Mouse (Mus musculus) kidney, embryonic 14.5 days (tissue): ENCODE data around the gene Eif3m. TPM values are rescaled to one million over a fixed set of nuclear protein-coding genes. Genes with fewer than 3 reads are reported as not detected.

ENCODE experiments used
- ATAC-seq: fragments of 200-750 bp; cut with Nextera tagmentation; 2 replicates; pipeline ENCODE4 v1.8.0; 2017; ENCODE audit warnings: moderate number of reproducible peaks, mild to moderate bottlenecking, moderate TSS enrichment, moderate library complexity; ENCODE audit not compliant: low FRiP score, low TSS enrichment
- H3K27ac ChIP-seq: fragments of 300-500 bp; sonication (generic); 2 replicates; pipeline ENCODE4 v1.5.1; 2014; ENCODE audit warnings: low read depth, mild to moderate bottlenecking, low read length, moderate library complexity, mixed read lengths
- H3K27me3 ChIP-seq: fragments of 300-500 bp; sonication (generic); 2 replicates; pipeline ENCODE4 v1.6.1; 2014; ENCODE audit warnings: mild to moderate bottlenecking, low read length; ENCODE audit not compliant: control insufficient read depth, insufficient read depth
- H3K36me3 ChIP-seq: fragments of 300-500 bp; sonication (generic); 2 replicates; pipeline ENCODE4 v1.6.1; 2014; ENCODE audit warnings: low read length, mixed read lengths; ENCODE audit not compliant: control insufficient read depth, insufficient read depth
- H3K4me1 ChIP-seq: fragments of 300-500 bp; sonication (generic); 2 replicates; pipeline ENCODE4 v1.6.1; 2014; ENCODE audit warnings: low read length, mixed read lengths; ENCODE audit not compliant: control insufficient read depth, insufficient read depth
- H3K4me2 ChIP-seq: fragments of 300-500 bp; sonication (generic); replicated peaks from 2 replicates; pipeline ENCODE4 v1.6.1; 2014; ENCODE audit warnings: low read depth, mild to moderate bottlenecking, low read length
- H3K4me3 ChIP-seq: fragments of 300-500 bp; sonication (generic); 2 replicates; pipeline ENCODE4 v1.5.1; 2014; ENCODE audit warnings: mild to moderate bottlenecking, low read length
- H3K9ac ChIP-seq: fragments of 300-500 bp; sonication (generic); 2 replicates; pipeline ENCODE4 v1.6.1; 2014; ENCODE audit warnings: low read depth, mild to moderate bottlenecking, low read length, moderate library complexity
- H3K9me3 ChIP-seq: fragments of 300-500 bp; sonication (generic); 2 replicates; pipeline ENCODE4 v1.6.1; 2016; ENCODE audit warnings: low read length; ENCODE audit not compliant: control insufficient read depth
- WGBS: fragments of 180-500 bp; shearing (Covaris S2); extraction: QIAGEN DNeasy Blood & Tissue Kit; methylation state at CpG from one replicate; pipeline ENCODE4 v1.1.7; 2014; 5-methylcytosine and 5-hydroxymethylcytosine counted together
- polyA plus RNA-seq: library from polyadenylated mRNA; unstranded; fragments of >200 nt; fragmentation: Nextera tagmentation; extraction: Ambion mirVana; gene quantifications from 2 replicates; pipeline ENCODE4 v1.2.1, GENCODE M21; 2014

The Eif3m gene
- polyA plus RNA-seq, 1 experiment from 2014 or later, result 463 TPM

DNA sequence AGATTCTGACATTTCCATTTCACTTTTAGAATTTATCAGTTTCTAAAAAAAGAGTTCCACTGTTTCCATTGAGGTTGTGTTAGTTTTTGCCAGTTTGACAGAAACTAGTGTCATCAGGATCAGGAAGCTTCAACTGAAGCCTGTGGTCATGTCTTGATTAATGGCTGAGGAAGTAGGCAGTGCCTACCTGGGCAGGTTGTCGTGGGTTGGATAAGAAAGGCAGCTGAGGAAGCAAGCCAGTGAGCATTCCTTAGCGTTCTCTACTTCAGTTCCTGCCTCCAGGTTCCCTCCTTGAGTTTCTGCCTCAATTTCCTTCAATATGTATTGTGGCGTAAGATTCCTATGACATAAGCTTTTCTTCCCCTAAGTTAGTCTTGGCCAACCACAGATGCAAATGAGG lies 31.1 kb downstream of the Eif3m start:
- no peak overlapping the region for H3K9ac ChIP-seq
- 66% methylated on average over 3 of the region's 3 CpGs for WGBS
- H3K36me3 ChIP-seq, result no peaks in the 10 kb centered on the region
- H3K4me3 ChIP-seq, result no peak overlapping the region
- H3K4me1 ChIP-seq, result no peaks in the 10 kb centered on the region
- ATAC-seq, result no peak
- no peak overlapping the region for H3K27ac ChIP-seq
- H3K4me2 ChIP-seq, result no peak overlapping the region
- H3K9me3 ChIP-seq, result no peaks in the 10 kb centered on the region
- no peaks in the 10 kb centered on the region for H3K27me3 ChIP-seq

DNA sequence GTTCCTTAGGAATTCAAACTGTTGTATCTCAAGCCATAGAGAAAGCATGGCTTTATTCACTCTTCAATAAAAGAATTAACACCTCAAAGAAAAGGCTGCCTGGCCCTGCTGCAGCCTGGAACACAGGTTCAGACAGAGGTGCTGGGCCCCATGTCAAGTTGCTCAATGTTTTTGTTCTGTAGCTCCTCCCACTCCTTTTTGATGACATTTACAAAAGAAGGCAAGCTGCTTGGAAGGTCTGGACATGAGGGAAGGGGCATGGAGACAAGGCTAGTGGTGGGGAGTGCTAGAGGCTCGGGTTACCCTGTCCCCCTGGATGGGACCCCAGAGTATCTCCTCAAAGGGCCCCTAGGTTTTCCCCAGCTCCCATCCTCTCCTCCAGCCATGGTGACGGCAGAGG lies 35.2 kb downstream of the Eif3m start:
- Histone ChIP-seq H3K4me2 (no peak overlapping the region), H3K4me1 (no peaks in the 10 kb centered on the region), H3K27ac (no peak overlapping the region), H3K36me3 (no peaks in the 10 kb centered on the region), H3K4me3 (no peak overlapping the region), H3K27me3 (no peaks in the 10 kb centered on the region), H3K9ac (no peak overlapping the region), H3K9me3 (no peaks in the 10 kb centered on the region)
- WGBS, result 17% methylated on average over 2 of the region's 2 CpGs
- no peak for ATAC-seq

DNA sequence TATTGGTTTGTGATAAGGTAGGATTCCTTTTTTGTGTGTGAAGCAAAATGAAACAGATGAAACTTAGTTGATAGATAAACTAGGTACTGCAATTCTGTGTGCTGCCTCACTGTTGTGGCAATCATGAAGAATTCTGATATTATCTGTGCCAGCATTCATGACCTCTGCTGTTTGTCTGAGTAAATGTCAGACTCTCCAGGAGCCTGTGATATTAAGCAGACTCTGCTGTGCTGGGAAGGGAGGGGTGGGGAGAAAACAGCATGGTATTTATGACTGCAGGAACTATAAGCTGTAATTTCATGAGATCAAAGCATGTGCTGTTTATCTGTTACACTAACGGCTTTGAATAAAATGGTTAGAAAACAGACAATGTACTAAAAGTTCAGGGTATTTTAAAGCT lies 52.4 kb downstream of the Eif3m start:
- Histone ChIP-seq H3K27me3 (no peaks in the 10 kb centered on the region), H3K36me3 (no peaks in the 10 kb centered on the region), H3K4me2 (no peak overlapping the region), H3K9me3 (no peaks in the 10 kb centered on the region), H3K4me3 (no peak overlapping the region), H3K4me1 (no peaks in the 10 kb centered on the region), H3K9ac (no peak overlapping the region), H3K27ac (no peak overlapping the region)
- no peak for ATAC-seq
- WGBS, result 4% methylated on average over 1 of the region's 1 CpGs

Other genes with a start within 250 kb of the Eif3m start
- gene Qser1, start 200.3 kb downstream of the Eif3m start, polyA plus RNA-seq, result 17.0 and 21.6 TPM in 2 replicates
- gene Prrg4, start 167.2 kb downstream of the Eif3m start, polyA plus RNA-seq, result 2.1 and 2.9 TPM in 2 replicates
- gene Ccdc73, start 149.3 kb downstream of the Eif3m start, polyA plus RNA-seq, result 7.1 and 7.4 TPM in 2 replicates
- not detected in 2 replicates for gene Gm11060, start 74.9 kb upstream of the Eif3m start, polyA plus RNA-seq
- 108 and 164 TPM in 2 replicates for gene Wt1, start 109.4 kb upstream of the Eif3m start, polyA plus RNA-seq
- 0.89 and 1.4 TPM in 2 replicates for gene Them7, start 207.2 kb upstream of the Eif3m start, polyA plus RNA-seq